Mouse (Mus musculus) forebrain, embryonic 11.5 days (tissue): ENCODE data around the gene Gm45234. TPM values are rescaled to one million over a fixed set of nuclear protein-coding genes. Genes with fewer than 3 reads are reported as not detected.

ENCODE experiments used
- ATAC-seq: fragments of 200-750 bp; cut with Nextera tagmentation; replicated peaks from 2 replicates; pipeline ENCODE4 v1.8.0; 2017; ENCODE audit warnings: moderate TSS enrichment; ENCODE audit not compliant: low FRiP score
- DNase-seq: peaks from one replicate; pipeline ENCODE4 v3.0.0-alpha.2; 2017; ENCODE audit warnings: low spot score
- H3K27ac ChIP-seq: fragments of 300-500 bp; sonication (generic); 2 replicates; pipeline ENCODE4 v1.5.1; 2014; ENCODE audit warnings: low read depth, low read length
- H3K27me3 ChIP-seq: fragments of 300-500 bp; sonication (generic); 2 replicates; pipeline ENCODE4 v1.6.1; 2014; ENCODE audit warnings: mild to moderate bottlenecking, low read length, mixed read lengths; ENCODE audit not compliant: control insufficient read depth, insufficient read depth
- H3K36me3 ChIP-seq: fragments of 300-500 bp; sonication (generic); 2 replicates; pipeline ENCODE4 v1.6.1; 2014; ENCODE audit warnings: mild to moderate bottlenecking, low read length, moderate library complexity, mixed read lengths; ENCODE audit not compliant: control insufficient read depth, insufficient read depth
- H3K4me1 ChIP-seq: fragments of 300-500 bp; sonication (generic); replicated peaks from 2 replicates; pipeline ENCODE4 v1.6.1; 2014; ENCODE audit warnings: low read length, mixed read lengths; ENCODE audit not compliant: control insufficient read depth, insufficient read depth
- H3K4me2 ChIP-seq: fragments of 300-500 bp; sonication (generic); 2 replicates; pipeline ENCODE4 v1.6.1; 2014; ENCODE audit warnings: low read depth, mild to moderate bottlenecking, low read length, moderate library complexity, mixed read lengths; ENCODE audit not compliant: severe bottlenecking
- H3K4me3 ChIP-seq: fragments of 300-500 bp; sonication (generic); 2 replicates; pipeline ENCODE4 v1.5.1; 2014; ENCODE audit warnings: low read depth, low read length
- H3K9ac ChIP-seq: fragments of 300-500 bp; sonication (generic); 2 replicates; pipeline ENCODE4 v1.6.1; 2014; ENCODE audit warnings: low read length
- H3K9me3 ChIP-seq: fragments of 300-500 bp; sonication (generic); 2 replicates; pipeline ENCODE4 v1.6.1; 2016; ENCODE audit warnings: low read length, mixed read lengths; ENCODE audit not compliant: control insufficient read depth
- WGBS: fragments of 180-500 bp; shearing (Covaris S2); extraction: QIAGEN DNeasy Blood & Tissue Kit; methylation state at CpG from one replicate; pipeline ENCODE4 v1.1.7; 2014; 5-methylcytosine and 5-hydroxymethylcytosine counted together
- microRNA counts: library from miRNA; unstranded; fragments of <30 nt; microRNA quantifications from one replicate; lab custom pipeline; 2015
- microRNA-seq: library from miRNA; unstranded; fragments of <30 nt; microRNA quantifications from one replicate; pipeline ENCODE4, GENCODE M21; 2016; ENCODE audit not compliant: insufficient number of aligned reads
- polyA plus RNA-seq: library from polyadenylated mRNA; unstranded; fragments of >200 nt; fragmentation: Nextera tagmentation; extraction: Ambion mirVana; gene quantifications from 2 replicates; pipeline ENCODE4 v1.2.1, GENCODE M21; 2014

The Gm45234 gene
- polyA plus RNA-seq, 1 experiment from 2014 or later = not detected

- no peaks in the 10 kb centered on the region for H3K4me1 ChIP-seq
- WGBS = 95% methylated on average over 3 of the region's 3 CpGs
- ATAC-seq = no peak
- H3K27ac ChIP-seq = no peak overlapping the region
- no peak overlapping the region for H3K9ac ChIP-seq
- no peak for DNase-seq
- no peaks in the 10 kb centered on the region for H3K27me3 ChIP-seq
- no peaks in the 10 kb centered on the region for H3K36me3 ChIP-seq
- no peak overlapping the region for H3K4me2 ChIP-seq
- no peaks in the 10 kb centered on the region for H3K9me3 ChIP-seq
- H3K4me3 ChIP-seq = no peak overlapping the region
Measured at GRCm38 (mm10) chr6:124690517-124690916, 65.3 kb downstream of the Gm45234 start.

MicroRNAs within 50 kb of the gene (microRNA counts, 519-probe panel; counts per million panel counts)
- microRNA mmu-miR-141 (lab: Ali Mortazavi, UCI) (31.2 counts per million), microRNA mmu-miR-200c (lab: Ali Mortazavi, UCI) (3,795 counts per million, percentile 25 among the panel's probes with 10 or more counts)

Small RNAs within 50 kb of the gene (microRNA-seq; reads per million reads assigned to microRNA genes)
- gene Mir141 (145 reads per million, percentile 40 among the genes with 10 or more reads in this experiment), gene Mir200c (1,163 reads per million, percentile 69 among the genes with 10 or more reads in this experiment)

Other genes starting within 250 kb of the Gm45234 start
- gene C1ra, start 243.6 kb downstream of the Gm45234 start, polyA plus RNA-seq = 0.08 and 0.35 TPM in 2 replicates
- 0.33 TPM in 1 of 2 replicates, not detected in the other for gene C1s1, start 213.7 kb downstream of the Gm45234 start, polyA plus RNA-seq
- not detected in 2 replicates for gene C1rb, start 185.7 kb downstream of the Gm45234 start, polyA plus RNA-seq
- gene C1s2, start 119.9 kb downstream of the Gm45234 start, polyA plus RNA-seq = not detected in 2 replicates
- 34.3 and 35.5 TPM in 2 replicates for gene Lpcat3, start 93.0 kb downstream of the Gm45234 start, polyA plus RNA-seq
- 227 and 228 TPM in 2 replicates for gene Emg1, start 43.8 kb downstream of the Gm45234 start, polyA plus RNA-seq
- gene Phb2, start 43.7 kb downstream of the Gm45234 start, polyA plus RNA-seq = 376 and 404 TPM in 2 replicates
- gene Ptpn6, start 17.3 kb downstream of the Gm45234 start, polyA plus RNA-seq = 4.8 and 4.9 TPM in 2 replicates
- gene Grcc10, start 14.6 kb downstream of the Gm45234 start, polyA plus RNA-seq = 509 and 514 TPM in 2 replicates
- gene Atn1, start 503 bp upstream of the Gm45234 start, polyA plus RNA-seq = 13.9 and 14.4 TPM in 2 replicates
- gene Eno2, start 13.7 kb upstream of the Gm45234 start, polyA plus RNA-seq = 5.8 and 6.0 TPM in 2 replicates
- gene Lrrc23, start 23.7 kb upstream of the Gm45234 start, polyA plus RNA-seq = 4.5 and 6.8 TPM in 2 replicates
- 7.5 and 8.4 TPM in 2 replicates for gene Spsb2, start 52.6 kb upstream of the Gm45234 start, polyA plus RNA-seq
- gene Tpi1, start 58.3 kb upstream of the Gm45234 start, polyA plus RNA-seq = 875 and 885 TPM in 2 replicates
- 182 and 184 TPM in 2 replicates for gene Usp5, start 73.5 kb upstream of the Gm45234 start, polyA plus RNA-seq
- 276 and 307 TPM in 2 replicates for gene Cdca3, start 73.5 kb upstream of the Gm45234 start, polyA plus RNA-seq
- 0.71 and 1.1 TPM in 2 replicates for gene Gnb3, start 84.3 kb upstream of the Gm45234 start, polyA plus RNA-seq
- gene P3h3, start 101.7 kb upstream of the Gm45234 start, polyA plus RNA-seq = 17.3 and 17.8 TPM in 2 replicates
- gene Gpr162, start 108.0 kb upstream of the Gm45234 start, polyA plus RNA-seq = 2.7 and 2.8 TPM in 2 replicates
- not detected in 2 replicates for gene Cd4, start 132.2 kb upstream of the Gm45234 start, polyA plus RNA-seq
- 2.3 and 2.5 TPM in 2 replicates for gene Lag3, start 155.7 kb upstream of the Gm45234 start, polyA plus RNA-seq
- 369 and 455 TPM in 2 replicates for gene Ptms, start 164.1 kb upstream of the Gm45234 start, polyA plus RNA-seq
- 450 and 480 TPM in 2 replicates for gene Mlf2, start 175.4 kb upstream of the Gm45234 start, polyA plus RNA-seq
- 111 and 122 TPM in 2 replicates for gene Cops7a, start 209.5 kb upstream of the Gm45234 start, polyA plus RNA-seq
- gene Pianp, start 240.7 kb upstream of the Gm45234 start, polyA plus RNA-seq = 2.5 TPM in 2 replicates